Mouse (Mus musculus): Measurements from ENCODE around the gene Pnliprp2. TPM values are rescaled to one million over a fixed set of nuclear protein-coding genes. Genes with fewer than 3 reads are reported as not detected.

Pnliprp2 gene
- not detected for total RNA-seq (2021)
- long read RNA-seq, experiment 1 = 0 reads
- long read RNA-seq, experiment 2 = 0 reads

- DNase-seq (ENCODE audit: low spot score in 2 of 2) = no peak
Observed at GRCm38 (mm10) chr19:58759423-58759822, at the start of gene Pnliprp2. Pnliprp2 (plus strand) TSS chr19:58759719.

GRCm38 (mm10) chr19:58717925-58718324 is 41.6 kb upstream of the Pnliprp2 start:
- no peak for DNase-seq (ENCODE audit: low spot score in 2 of 2)

- DNase-seq (ENCODE audit: low spot score in 2 of 2) = no peak
Observed at GRCm38 (mm10) chr19:58720439-58720838, 39.1 kb upstream of the Pnliprp2 start.

GRCm38 (mm10) chr19:58726551-58726950 is 33.0 kb upstream of the Pnliprp2 start:
- DNase-seq (ENCODE audit: low spot score in 2 of 2) = no peak

- DNase-seq (ENCODE audit: low spot score in 2 of 2) = no peak
Observed at GRCm38 (mm10) chr19:58727756-58728155, 31.8 kb upstream of the Pnliprp2 start.

- no peak for DNase-seq (ENCODE audit: low spot score in 2 of 2)
Observed at GRCm38 (mm10) chr19:58728445-58729031, 31.0 kb upstream of the Pnliprp2 start, which contains the start of gene Pnliprp1. Pnliprp1 (plus strand) TSS chr19:58728887.

- DNase-seq (ENCODE audit: low spot score in 2 of 2) = no peak
Observed at GRCm38 (mm10) chr19:58733216-58733615, 26.3 kb upstream of the Pnliprp2 start.

GRCm38 (mm10) chr19:58738111-58738510 is 21.4 kb upstream of the Pnliprp2 start:
- DNase-seq (ENCODE audit: low spot score in 2 of 2) = no peak

- DNase-seq (ENCODE audit: low spot score in 2 of 2) = no peak
Observed at GRCm38 (mm10) chr19:58741036-58741435, 18.5 kb upstream of the Pnliprp2 start.

GRCm38 (mm10) chr19:58742711-58743110 is 16.8 kb upstream of the Pnliprp2 start:
- DNase-seq (ENCODE audit: low spot score in 2 of 2) = no peak

- DNase-seq (ENCODE audit: low spot score in 2 of 2) = no peak
Observed at GRCm38 (mm10) chr19:58743736-58744135, 15.8 kb upstream of the Pnliprp2 start.

- DNase-seq (ENCODE audit: low spot score in 2 of 2) = no peak
Observed at GRCm38 (mm10) chr19:58747498-58748000, 12.0 kb upstream of the Pnliprp2 start.

- no peak for DNase-seq (ENCODE audit: low spot score in 2 of 2)
Observed at GRCm38 (mm10) chr19:58750822-58751221, 8.7 kb upstream of the Pnliprp2 start.

GRCm38 (mm10) chr19:58751504-58751903 is 8.0 kb upstream of the Pnliprp2 start:
- no peak for DNase-seq (ENCODE audit: low spot score in 2 of 2)

- DNase-seq (ENCODE audit: low spot score in 2 of 2) = no peak
Observed at GRCm38 (mm10) chr19:58758871-58759270, 648 bp upstream of the Pnliprp2 start.

GRCm38 (mm10) chr19:58762316-58762715 is 2.8 kb downstream of the Pnliprp2 start:
- no peak for DNase-seq (ENCODE audit: low spot score in 2 of 2)

GRCm38 (mm10) chr19:58762848-58763541 is 3.5 kb downstream of the Pnliprp2 start:
- DNase-seq (ENCODE audit: low spot score in 2 of 2) = peak in 1 of 2 experiments; percentile 9

GRCm38 (mm10) chr19:58767329-58767728 is 7.8 kb downstream of the Pnliprp2 start:
- no peak for DNase-seq (ENCODE audit: low spot score in 2 of 2)

- no peak for DNase-seq (ENCODE audit: low spot score in 2 of 2)
Observed at GRCm38 (mm10) chr19:58776461-58776860, 16.9 kb downstream of the Pnliprp2 start.

- no peak for DNase-seq (ENCODE audit: low spot score in 2 of 2)
Observed at GRCm38 (mm10) chr19:58781566-58781965, 22.0 kb downstream of the Pnliprp2 start.

GRCm38 (mm10) chr19:58783938-58784337 is 24.4 kb downstream of the Pnliprp2 start:
- DNase-seq (ENCODE audit: low spot score in 2 of 2) = peak in 1 of 2 experiments; percentile 7

GRCm38 (mm10) chr19:58789194-58789593 is 29.7 kb downstream of the Pnliprp2 start:
- no peak for DNase-seq (ENCODE audit: low spot score in 2 of 2)

Data from adrenal gland, adult 18-20 months (tissue).